Mouse (Mus musculus): ENCODE measurements at regions not wholly inside any gene's neighbourhood (a gene's known extent, or its start where the extent isn't known, plus 50 kb on each side); places are given as distances from the start of the nearest gene placed in this dataset.

DNA sequence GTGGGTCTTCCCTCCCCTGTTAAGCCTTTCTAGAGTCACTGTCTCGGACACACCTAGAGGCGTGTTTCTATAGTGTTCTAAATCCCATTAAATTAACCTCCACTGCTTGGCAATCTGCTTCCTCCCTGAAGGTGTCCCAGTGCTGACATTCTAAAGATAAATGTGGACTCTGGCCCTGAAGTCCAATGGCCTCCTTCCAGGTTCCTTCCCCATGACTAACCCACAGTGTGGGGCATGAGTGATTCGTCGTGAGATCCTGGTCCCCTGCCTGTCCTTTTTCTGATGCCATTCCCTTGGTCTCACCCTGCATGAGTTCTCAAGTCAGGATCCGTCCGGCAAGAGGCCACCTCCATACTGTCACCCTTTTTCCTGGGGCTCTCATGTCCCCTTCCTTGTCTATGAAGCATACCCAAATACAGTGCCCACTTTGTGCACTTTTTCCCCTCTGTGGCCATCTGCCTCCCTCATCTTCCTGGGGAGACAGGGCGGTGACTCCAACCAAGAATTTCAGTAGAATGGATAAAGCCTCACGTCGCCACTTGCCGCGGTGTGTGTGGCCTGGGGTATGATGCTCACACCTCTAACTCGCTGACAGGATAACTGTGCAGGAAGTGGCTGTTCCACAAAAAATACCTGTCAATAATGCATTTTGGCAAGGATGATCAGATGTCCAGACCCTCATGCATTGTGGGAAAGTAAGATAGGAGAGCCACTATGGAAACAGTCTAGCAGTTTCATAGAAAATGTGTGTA lies 152.9 kb downstream of the Gm9376 start:
- DNase-seq (ENCODE audit: low read depth, low spot score), result no peak

DNA sequence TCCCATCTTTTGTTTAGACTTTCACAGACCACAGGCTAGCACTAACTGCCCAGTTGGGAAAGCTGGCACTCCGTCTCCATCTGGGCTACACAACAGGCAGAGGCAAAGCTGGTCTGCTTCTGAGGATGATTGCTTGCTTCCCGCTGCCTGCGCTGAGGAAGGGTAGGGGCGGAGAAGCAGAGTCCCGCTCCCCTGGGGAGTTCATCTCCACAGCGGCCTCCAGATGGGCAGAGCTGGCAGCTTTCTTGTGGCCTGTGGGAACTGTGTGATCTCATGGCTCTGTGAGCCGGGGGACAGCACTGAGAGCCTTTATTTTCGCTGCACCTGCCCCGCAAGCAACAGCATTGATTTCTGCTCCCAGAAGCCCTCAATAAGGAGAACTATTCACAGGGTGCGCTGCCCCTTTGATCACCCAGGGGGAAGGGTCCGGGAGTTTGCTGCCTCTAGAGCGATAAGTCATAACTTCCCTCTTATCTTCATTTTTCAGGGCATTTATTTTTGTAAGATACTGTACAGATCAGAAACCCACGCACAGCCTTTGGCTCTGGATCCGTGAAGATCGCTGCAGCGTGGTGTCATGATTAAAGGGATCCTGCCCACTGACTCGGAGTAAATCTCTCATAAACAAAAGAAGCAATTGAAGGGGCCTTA lies 155.7 kb downstream of the Gm9376 start:
- DNase-seq (ENCODE audit: low read depth, low spot score), result no peak

DNA sequence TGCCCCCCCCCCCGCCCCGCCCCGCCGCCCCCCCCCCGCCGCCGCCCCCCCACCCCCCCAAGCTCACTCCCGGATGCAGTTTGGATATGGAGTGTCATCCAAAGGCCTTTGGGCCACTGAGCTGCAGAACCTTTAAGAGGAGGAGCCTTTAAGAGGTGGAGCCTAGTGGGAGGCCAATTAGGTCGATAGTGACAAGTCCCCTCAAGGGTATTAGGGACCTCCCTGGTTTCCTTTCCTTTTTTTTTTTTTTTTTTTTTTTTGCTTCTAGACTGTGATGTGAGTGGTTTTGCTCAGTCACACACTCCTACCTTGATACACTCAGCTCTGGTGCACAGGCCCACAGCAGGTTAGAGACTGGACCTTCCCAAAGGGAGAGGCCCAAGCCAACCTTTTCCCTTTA lies 156.5 kb downstream of the Gm9376 start:
- no peak for DNase-seq (ENCODE audit: low read depth, low spot score)

DNA sequence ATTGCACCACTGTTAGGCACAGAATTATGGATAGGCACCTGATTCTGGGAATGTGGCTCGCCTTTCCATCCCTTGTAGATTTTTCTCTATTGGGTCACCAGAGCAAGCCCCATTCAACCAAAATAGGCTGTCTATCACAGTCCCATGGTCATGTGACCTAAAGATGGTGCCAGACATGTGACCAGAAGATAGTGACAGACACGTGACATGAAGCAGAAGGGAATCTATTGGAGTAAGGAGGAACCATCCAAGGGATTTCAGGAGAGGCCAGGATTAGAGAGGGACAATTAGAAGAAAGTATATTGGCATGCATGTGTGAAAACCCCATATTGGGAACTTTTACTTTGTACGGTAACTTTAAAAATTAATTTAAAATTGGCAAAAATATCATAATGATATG lies 159.8 kb downstream of the Gm9376 start:
- DNase-seq (ENCODE audit: low read depth, low spot score), result no peak

DNA sequence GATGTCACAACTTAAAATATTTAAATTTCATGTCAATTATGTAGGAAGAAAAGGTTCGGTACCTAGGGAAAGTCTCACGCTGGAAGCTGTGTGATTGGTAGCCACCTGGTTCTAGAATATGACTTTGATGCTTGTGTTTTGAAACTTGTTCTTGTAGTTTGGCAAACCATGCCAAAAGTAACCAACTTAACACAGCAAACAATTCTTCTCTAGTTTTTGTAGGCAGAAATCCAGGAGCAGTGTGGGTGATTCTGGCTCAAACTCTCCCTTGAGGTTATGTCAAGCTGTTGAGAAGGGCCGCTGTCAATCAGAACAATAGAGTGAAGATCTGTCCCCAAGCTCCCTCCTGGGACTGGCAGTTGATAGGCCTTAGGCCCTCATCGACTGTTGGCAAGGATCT lies 163.5 kb downstream of the Gm9376 start:
- DNase-seq (ENCODE audit: low read depth, low spot score), result no peak

DNA sequence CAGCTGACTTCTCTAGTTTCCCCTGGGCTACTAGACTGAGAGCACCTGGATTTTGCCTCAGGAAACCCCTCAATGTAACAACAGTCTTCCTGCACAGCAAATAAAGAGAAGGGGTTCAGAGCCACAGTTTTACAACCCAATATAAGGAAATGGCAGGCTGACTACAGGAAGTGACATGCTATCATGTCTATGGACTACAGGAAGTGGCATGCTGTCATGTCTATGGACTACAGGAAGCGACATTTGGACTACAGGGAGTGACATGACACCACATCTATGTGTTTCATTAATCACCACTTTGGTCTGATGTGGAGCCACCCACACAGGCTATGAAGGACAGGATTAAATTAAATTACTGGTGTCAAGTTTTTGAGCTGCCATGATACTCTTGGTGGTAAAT lies 164.0 kb downstream of the Gm9376 start:
- no peak for DNase-seq (ENCODE audit: low read depth, low spot score)

DNA sequence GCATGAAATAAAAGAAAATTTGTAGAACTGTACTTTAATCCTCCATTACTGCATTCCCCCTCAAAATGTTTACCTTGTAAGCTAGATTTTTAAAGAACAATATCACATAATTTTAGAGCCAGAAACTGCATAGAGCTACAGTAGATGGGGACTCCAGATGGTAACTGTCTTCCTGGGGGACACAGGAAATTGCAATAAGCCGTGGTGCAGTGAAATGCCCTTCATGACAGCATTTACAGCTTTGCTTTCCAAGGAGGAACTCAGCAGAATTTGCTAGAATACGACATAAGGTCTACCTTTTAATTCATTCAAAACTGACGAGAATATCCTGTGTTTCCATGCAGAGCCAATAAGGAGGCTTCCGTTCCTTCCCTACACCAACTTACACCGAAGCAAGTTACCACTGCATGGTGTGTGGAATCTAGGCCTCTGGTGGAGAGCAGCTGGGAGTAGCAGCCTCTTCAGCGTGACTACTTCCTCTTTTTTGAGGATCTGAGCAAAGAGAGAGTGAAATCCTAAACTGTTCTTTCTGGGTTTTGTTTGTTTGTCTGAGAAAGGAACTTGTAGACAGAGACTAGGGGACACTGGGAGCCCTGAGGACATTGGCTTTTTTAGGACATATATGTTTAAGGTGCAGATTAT lies 164.6 kb downstream of the Gm9376 start:
- no peak for DNase-seq (ENCODE audit: low read depth, low spot score)

Measured in CD4-positive helper T cell, adult 2 months (primary cell).